Mouse (Mus musculus): ENCODE data around the gene Snapin. TPM values are rescaled to one million over a fixed set of nuclear protein-coding genes. Genes with fewer than 3 reads are reported as not detected.

Gene Snapin
- 76.0 TPM in 2 replicates for polyA plus RNA-seq (2014; fragmentation: Nextera tagmentation; extraction: Ambion mirVana)

GRCm38 (mm10) chr3:90490696-90491256 lies at the start of gene Snapin:
Snapin (minus strand) TSS chr3:90491033.
- H3K9ac ChIP-seq (ENCODE audit: low read depth, low read length): peak within 1 kb of the TSS; percentile 80
- no peaks in the 10 kb centered on the region for H3K27me3 ChIP-seq (ENCODE audit: control insufficient read depth, insufficient read depth, low read length)
- H3K4me3 ChIP-seq (ENCODE audit: low read depth, low read length): peak within 1 kb of the TSS; percentile 69
- under 1% methylated on average over 37 of the region's 37 CpGs for WGBS (ENCODE audit: insufficient replicate concordance)
- H3K9me3 ChIP-seq (replicated peaks; ENCODE audit: control insufficient read depth, low read length): no peaks in the 10 kb centered on the region
- ATAC-seq (replicated peaks; ENCODE audit: insufficient number of reproducible peaks, low FRiP score, low TSS enrichment): peak; percentile 94
- peaks cover 15% of the 10 kb centered on the region for H3K36me3 ChIP-seq (ENCODE audit: control insufficient read depth, insufficient read depth, low read length)
- peaks cover 6% of the 10 kb centered on the region; the same call in 1 of the 2 replicates for H3K4me1 ChIP-seq (ENCODE audit: control insufficient read depth, insufficient read depth, low read length)
- H3K27ac ChIP-seq (ENCODE audit: low read depth, low read length): peak within 1 kb of the TSS; percentile 41; the same call in 1 of the 2 replicates
- peak within 1 kb of the TSS; percentile 73 for H3K4me2 ChIP-seq

GRCm38 (mm10) chr3:90537905-90538296 lies 47.1 kb upstream of the Snapin start:
- H3K36me3 ChIP-seq (ENCODE audit: control insufficient read depth, insufficient read depth, low read length): no peaks in the 10 kb centered on the region
- no peak overlapping the region for H3K4me3 ChIP-seq (ENCODE audit: low read depth, low read length)
- H3K4me2 ChIP-seq: no peak overlapping the region
- no peaks in the 10 kb centered on the region; the same call in 1 of the 2 replicates for H3K4me1 ChIP-seq (ENCODE audit: control insufficient read depth, insufficient read depth, low read length)
- no peaks in the 10 kb centered on the region for H3K27me3 ChIP-seq (ENCODE audit: control insufficient read depth, insufficient read depth, low read length)
- no peak overlapping the region for H3K9ac ChIP-seq (ENCODE audit: low read depth, low read length)
- no peak overlapping the region for H3K27ac ChIP-seq (ENCODE audit: low read depth, low read length)
- 67% methylated on average over 5 of the region's 5 CpGs for WGBS (ENCODE audit: insufficient replicate concordance)
- no peaks in the 10 kb centered on the region for H3K9me3 ChIP-seq (replicated peaks; ENCODE audit: control insufficient read depth, low read length)
- no peak for ATAC-seq (replicated peaks; ENCODE audit: insufficient number of reproducible peaks, low FRiP score, low TSS enrichment)

GRCm38 (mm10) chr3:90537141-90537904 lies 46.5 kb upstream of the Snapin start, which contains the start of gene S100a16:
S100a16 (plus strand) TSS chr3:90537254.
- Histone ChIP-seq H3K4me2 (no peak within 1 kb of the TSS; the same call in 1 of the 2 replicates), H3K36me3 (ENCODE audit: control insufficient read depth, insufficient read depth, low read length) (no peaks in the 10 kb centered on the region), H3K4me1 (ENCODE audit: control insufficient read depth, insufficient read depth, low read length) (no peaks in the 10 kb centered on the region; the same call in 1 of the 2 replicates), H3K27me3 (ENCODE audit: control insufficient read depth, insufficient read depth, low read length) (no peaks in the 10 kb centered on the region), H3K9ac (ENCODE audit: low read depth, low read length) (no peak within 1 kb of the TSS), H3K4me3 (ENCODE audit: low read depth, low read length) (no peak within 1 kb of the TSS), H3K9me3 (replicated peaks; ENCODE audit: control insufficient read depth, low read length) (no peaks in the 10 kb centered on the region), H3K27ac (ENCODE audit: low read depth, low read length) (no peak within 1 kb of the TSS)
- 0 out of 2 replicates have a peak, but pooled peaks have one; percentile 5 for ATAC-seq (replicated peaks; ENCODE audit: insufficient number of reproducible peaks, low FRiP score, low TSS enrichment)
- WGBS (ENCODE audit: insufficient replicate concordance): 38% methylated on average over 10 of the region's 10 CpGs

- Histone ChIP-seq H3K9ac (ENCODE audit: low read depth, low read length) (no peak overlapping the region), H3K4me2 (no peak overlapping the region), H3K36me3 (ENCODE audit: control insufficient read depth, insufficient read depth, low read length) (no peaks in the 10 kb centered on the region), H3K4me3 (ENCODE audit: low read depth, low read length) (no peak overlapping the region), H3K4me1 (ENCODE audit: control insufficient read depth, insufficient read depth, low read length) (no peaks in the 10 kb centered on the region), H3K9me3 (replicated peaks; ENCODE audit: control insufficient read depth, low read length) (no peaks in the 10 kb centered on the region), H3K27me3 (ENCODE audit: control insufficient read depth, insufficient read depth, low read length) (no peaks in the 10 kb centered on the region), H3K27ac (ENCODE audit: low read depth, low read length) (no peak overlapping the region)
- WGBS (ENCODE audit: insufficient replicate concordance): 60% methylated on average over 1 of the region's 1 CpGs
- no peak for ATAC-seq (replicated peaks; ENCODE audit: insufficient number of reproducible peaks, low FRiP score, low TSS enrichment)
Observed at GRCm38 (mm10) chr3:90535446-90535845, 44.6 kb upstream of the Snapin start.

GRCm38 (mm10) chr3:90531713-90532112 lies 40.9 kb upstream of the Snapin start:
- H3K27me3 ChIP-seq (ENCODE audit: control insufficient read depth, insufficient read depth, low read length): no peaks in the 10 kb centered on the region
- no peak for ATAC-seq (replicated peaks; ENCODE audit: insufficient number of reproducible peaks, low FRiP score, low TSS enrichment)
- no peak overlapping the region for H3K27ac ChIP-seq (ENCODE audit: low read depth, low read length)
- H3K36me3 ChIP-seq (ENCODE audit: control insufficient read depth, insufficient read depth, low read length): no peaks in the 10 kb centered on the region
- no peak overlapping the region for H3K9ac ChIP-seq (ENCODE audit: low read depth, low read length)
- no peak overlapping the region for H3K4me3 ChIP-seq (ENCODE audit: low read depth, low read length)
- WGBS (ENCODE audit: insufficient replicate concordance): 59% methylated on average over 5 of the region's 5 CpGs
- no peaks in the 10 kb centered on the region for H3K4me1 ChIP-seq (ENCODE audit: control insufficient read depth, insufficient read depth, low read length)
- H3K9me3 ChIP-seq (replicated peaks; ENCODE audit: control insufficient read depth, low read length): no peaks in the 10 kb centered on the region
- H3K4me2 ChIP-seq: no peak overlapping the region

- ATAC-seq (replicated peaks; ENCODE audit: insufficient number of reproducible peaks, low FRiP score, low TSS enrichment): no peak
- H3K4me2 ChIP-seq: no peak overlapping the region
- H3K9me3 ChIP-seq (replicated peaks; ENCODE audit: control insufficient read depth, low read length): no peaks in the 10 kb centered on the region
- no peaks in the 10 kb centered on the region for H3K4me1 ChIP-seq (ENCODE audit: control insufficient read depth, insufficient read depth, low read length)
- no peaks in the 10 kb centered on the region for H3K36me3 ChIP-seq (ENCODE audit: control insufficient read depth, insufficient read depth, low read length)
- H3K27ac ChIP-seq (ENCODE audit: low read depth, low read length): no peak overlapping the region
- 72% methylated on average over 7 of the region's 7 CpGs for WGBS (ENCODE audit: insufficient replicate concordance)
- H3K4me3 ChIP-seq (ENCODE audit: low read depth, low read length): no peak overlapping the region
- no peak overlapping the region for H3K9ac ChIP-seq (ENCODE audit: low read depth, low read length)
- H3K27me3 ChIP-seq (ENCODE audit: control insufficient read depth, insufficient read depth, low read length): no peaks in the 10 kb centered on the region
Observed at GRCm38 (mm10) chr3:90527291-90527873, 36.5 kb upstream of the Snapin start.

GRCm38 (mm10) chr3:90526580-90526979 lies 35.7 kb upstream of the Snapin start, which contains the start of gene S100a14:
S100a14 (plus strand) TSS chr3:90526856.
- Histone ChIP-seq H3K27me3 (ENCODE audit: control insufficient read depth, insufficient read depth, low read length) (no peaks in the 10 kb centered on the region), H3K36me3 (ENCODE audit: control insufficient read depth, insufficient read depth, low read length) (no peaks in the 10 kb centered on the region), H3K9ac (ENCODE audit: low read depth, low read length) (no peak within 1 kb of the TSS), H3K4me3 (ENCODE audit: low read depth, low read length) (no peak within 1 kb of the TSS), H3K4me1 (ENCODE audit: control insufficient read depth, insufficient read depth, low read length) (no peaks in the 10 kb centered on the region), H3K9me3 (replicated peaks; ENCODE audit: control insufficient read depth, low read length) (no peaks in the 10 kb centered on the region), H3K4me2 (no peak within 1 kb of the TSS), H3K27ac (ENCODE audit: low read depth, low read length) (no peak within 1 kb of the TSS)
- ATAC-seq (replicated peaks; ENCODE audit: insufficient number of reproducible peaks, low FRiP score, low TSS enrichment): no peak; the same call in 1 of the 2 replicates
- WGBS (ENCODE audit: insufficient replicate concordance): 56% methylated on average over 5 of the region's 5 CpGs

GRCm38 (mm10) chr3:90526076-90526475 lies 35.2 kb upstream of the Snapin start:
- WGBS (ENCODE audit: insufficient replicate concordance): 63% methylated on average over 2 of the region's 2 CpGs
- H3K9me3 ChIP-seq (replicated peaks; ENCODE audit: control insufficient read depth, low read length): no peaks in the 10 kb centered on the region
- no peak for ATAC-seq (replicated peaks; ENCODE audit: insufficient number of reproducible peaks, low FRiP score, low TSS enrichment)
- no peak overlapping the region for H3K4me3 ChIP-seq (ENCODE audit: low read depth, low read length)
- H3K27ac ChIP-seq (ENCODE audit: low read depth, low read length): no peak overlapping the region
- no peaks in the 10 kb centered on the region for H3K4me1 ChIP-seq (ENCODE audit: control insufficient read depth, insufficient read depth, low read length)
- no peaks in the 10 kb centered on the region for H3K27me3 ChIP-seq (ENCODE audit: control insufficient read depth, insufficient read depth, low read length)
- H3K36me3 ChIP-seq (ENCODE audit: control insufficient read depth, insufficient read depth, low read length): no peaks in the 10 kb centered on the region
- H3K9ac ChIP-seq (ENCODE audit: low read depth, low read length): no peak overlapping the region
- H3K4me2 ChIP-seq: no peak overlapping the region
